Mouse (Mus musculus) frontal cortex, postnatal 25 days (tissue): Measurements from ENCODE around the gene Hrct1.

ENCODE experiments used
- DNase-seq, 2 experiments: peaks; one replicate each; pipeline ENCODE4 v3.0.0; 2022; ENCODE audit warnings: low spot score in 2 of 2

Hrct1 gene

GRCm38 (mm10) chr4:43726995-43727394 lies at the start of gene Hrct1:
TSS of gene Hrct1 (plus strand) at chr4:43727188.
- DNase-seq, result no peak

GRCm38 (mm10) chr4:43678541-43678940 lies 48.4 kb upstream of the Hrct1 start:
- no peak for DNase-seq

- no peak for DNase-seq
These were observed 47.5 kb upstream of the Hrct1 start for GRCm38 (mm10) chr4:43679416-43680043.

GRCm38 (mm10) chr4:43690021-43690420 lies 37.0 kb upstream of the Hrct1 start:
- DNase-seq, result no peak

- no peak for DNase-seq
These were observed 36.0 kb upstream of the Hrct1 start for GRCm38 (mm10) chr4:43691026-43691425.

- no peak for DNase-seq
These were observed 33.2 kb upstream of the Hrct1 start for GRCm38 (mm10) chr4:43693806-43694241.

GRCm38 (mm10) chr4:43694439-43695248 lies 32.3 kb upstream of the Hrct1 start:
- no peak for DNase-seq

GRCm38 (mm10) chr4:43695249-43695671 lies 31.7 kb upstream of the Hrct1 start:
- no peak for DNase-seq

- DNase-seq, result no peak
These were observed 30.4 kb upstream of the Hrct1 start for GRCm38 (mm10) chr4:43696561-43696960.

- no peak for DNase-seq
These were observed 26.3 kb upstream of the Hrct1 start, which contains the start of gene Olfr70 for GRCm38 (mm10) chr4:43700707-43701106. TSS of gene Olfr70 (minus strand) at chr4:43700807.

- no peak for DNase-seq
These were observed 23.5 kb upstream of the Hrct1 start for GRCm38 (mm10) chr4:43703439-43703838.

GRCm38 (mm10) chr4:43703851-43704250 lies 23.1 kb upstream of the Hrct1 start:
- DNase-seq, result no peak

- DNase-seq, result no peak
These were observed 21.0 kb upstream of the Hrct1 start for GRCm38 (mm10) chr4:43705991-43706390.

GRCm38 (mm10) chr4:43709869-43710268 lies 17.1 kb upstream of the Hrct1 start, which contains the start of gene Olfr71:
TSS of gene Olfr71 (minus strand) at chr4:43710255.
- no peak for DNase-seq

- DNase-seq, result peak; percentile 66 to 74
These were observed 15.2 kb upstream of the Hrct1 start for GRCm38 (mm10) chr4:43711821-43712220.

GRCm38 (mm10) chr4:43713652-43714219 lies 13.3 kb upstream of the Hrct1 start:
- no peak for DNase-seq

- no peak for DNase-seq
These were observed 6.3 kb upstream of the Hrct1 start for GRCm38 (mm10) chr4:43720491-43721228.

- no peak for DNase-seq
These were observed 4.8 kb upstream of the Hrct1 start for GRCm38 (mm10) chr4:43722191-43722590.

- no peak for DNase-seq
These were observed 2.2 kb upstream of the Hrct1 start for GRCm38 (mm10) chr4:43724764-43725163.

GRCm38 (mm10) chr4:43726228-43726993 lies 577 bp upstream of the Hrct1 start:
- DNase-seq, result no peak
